Mouse (Mus musculus): ENCODE results near the gene Ccdc91. TPM values are rescaled to one million over a fixed set of nuclear protein-coding genes. Genes with fewer than 3 reads are reported as not detected.

The Ccdc91 gene
- total and polyA plus RNA-seq, 2 experiments from 2014 or later, result 36.5 to 40.3 TPM

- no peak for ATAC-seq (ENCODE audit: low FRiP score)
- WGBS, result 92% methylated on average over 6 of the region's 6 CpGs
These were observed 31.6 kb downstream of the Ccdc91 start for GRCm38 (mm10) chr6:147507186-147507585.

GRCm38 (mm10) chr6:147510516-147510915, 34.9 kb downstream of the Ccdc91 start:
- TF ChIP-seq CTCF (IDR thresholded peaks at IDR 0.05), result no peak

More at GRCm38 (mm10) chr6:147507186-147507585, 31.6 kb downstream of the Ccdc91 start:
- TF ChIP-seq CTCF (IDR thresholded peaks at IDR 0.05), result no peak
- no peaks in the 10 kb centered on the region for H3K27me3 ChIP-seq (ENCODE audit: insufficient read depth, low read length)
- no peaks in the 10 kb centered on the region for H3K36me3 ChIP-seq (ENCODE audit: insufficient read depth, low read length)
- H3K9me3 ChIP-seq (ENCODE audit: low read length), result no peaks in the 10 kb centered on the region
- H3K4me2 ChIP-seq (ENCODE audit: low read depth, low read length, poor library complexity, severe bottlenecking), result no peak overlapping the region
- H3K27ac ChIP-seq (ENCODE audit: low read depth, low read length), result no peak overlapping the region
- no peak for DNase-seq (ENCODE audit: low spot score)
- H3K4me1 ChIP-seq (ENCODE audit: insufficient read depth, low read length), result no peaks in the 10 kb centered on the region
- no peak overlapping the region for H3K9ac ChIP-seq (replicated peaks; ENCODE audit: low read length, poor library complexity, severe bottlenecking)
- H3K4me3 ChIP-seq (ENCODE audit: low read depth, low read length), result no peak overlapping the region

GRCm38 (mm10) chr6:147517909-147518308, 42.3 kb downstream of the Ccdc91 start:
- Histone ChIP-seq H3K4me3 (ENCODE audit: low read depth, low read length) (no peak overlapping the region), H3K9me3 (ENCODE audit: low read length) (no peaks in the 10 kb centered on the region), H3K4me1 (ENCODE audit: insufficient read depth, low read length) (no peaks in the 10 kb centered on the region), H3K27me3 (ENCODE audit: insufficient read depth, low read length) (no peaks in the 10 kb centered on the region), H3K9ac (replicated peaks; ENCODE audit: low read length, poor library complexity, severe bottlenecking) (no peak overlapping the region), H3K4me2 (ENCODE audit: low read depth, low read length, poor library complexity, severe bottlenecking) (no peak overlapping the region), H3K36me3 (ENCODE audit: insufficient read depth, low read length) (peaks cover 2% of the 10 kb centered on the region; the same call in 1 of the 2 replicates), H3K27ac (ENCODE audit: low read depth, low read length) (no peak overlapping the region)
- TF ChIP-seq CTCF (IDR thresholded peaks at IDR 0.05), result no peak
- no peak for ATAC-seq (ENCODE audit: low FRiP score)
- WGBS, result 73% methylated on average over 8 of the region's 8 CpGs
- DNase-seq (ENCODE audit: low spot score), result no peak

More at GRCm38 (mm10) chr6:147510516-147510915, 34.9 kb downstream of the Ccdc91 start:
- Histone ChIP-seq H3K27ac (ENCODE audit: low read depth, low read length) (no peak overlapping the region), H3K4me2 (ENCODE audit: low read depth, low read length, poor library complexity, severe bottlenecking) (no peak overlapping the region), H3K27me3 (ENCODE audit: insufficient read depth, low read length) (no peaks in the 10 kb centered on the region), H3K9ac (replicated peaks; ENCODE audit: low read length, poor library complexity, severe bottlenecking) (no peak overlapping the region), H3K4me1 (ENCODE audit: insufficient read depth, low read length) (no peaks in the 10 kb centered on the region), H3K9me3 (ENCODE audit: low read length) (no peaks in the 10 kb centered on the region), H3K4me3 (ENCODE audit: low read depth, low read length) (no peak overlapping the region), H3K36me3 (ENCODE audit: insufficient read depth, low read length) (peaks cover 4% of the 10 kb centered on the region; the same call in 1 of the 2 replicates)
- no peak for DNase-seq (ENCODE audit: low spot score)
- ATAC-seq (ENCODE audit: low FRiP score), result no peak
- WGBS, result 95% methylated on average over 2 of the region's 2 CpGs

- no peak for ATAC-seq (ENCODE audit: low FRiP score)
- H3K9me3 ChIP-seq (ENCODE audit: low read length), result no peaks in the 10 kb centered on the region
- H3K4me2 ChIP-seq (ENCODE audit: low read depth, low read length, poor library complexity, severe bottlenecking), result no peak overlapping the region
- no peaks in the 10 kb centered on the region for H3K4me1 ChIP-seq (ENCODE audit: insufficient read depth, low read length)
- no peaks in the 10 kb centered on the region for H3K27me3 ChIP-seq (ENCODE audit: insufficient read depth, low read length)
- H3K36me3 ChIP-seq (ENCODE audit: insufficient read depth, low read length), result no peaks in the 10 kb centered on the region
- no peak overlapping the region for H3K4me3 ChIP-seq (ENCODE audit: low read depth, low read length)
- no peak overlapping the region for H3K9ac ChIP-seq (replicated peaks; ENCODE audit: low read length, poor library complexity, severe bottlenecking)
- no peak for TF ChIP-seq CTCF (IDR thresholded peaks at IDR 0.05)
- DNase-seq (ENCODE audit: low spot score), result no peak
- no peak overlapping the region for H3K27ac ChIP-seq (ENCODE audit: low read depth, low read length)
These were observed 49.6 kb downstream of the Ccdc91 start for GRCm38 (mm10) chr6:147525236-147525635.

GRCm38 (mm10) chr6:147534971-147535370, 59.3 kb downstream of the Ccdc91 start:
- no peak for ATAC-seq (ENCODE audit: low FRiP score)
- Histone ChIP-seq H3K27ac (ENCODE audit: low read depth, low read length) (no peak overlapping the region), H3K36me3 (ENCODE audit: insufficient read depth, low read length) (peaks cover 5% of the 10 kb centered on the region), H3K9ac (replicated peaks; ENCODE audit: low read length, poor library complexity, severe bottlenecking) (no peak overlapping the region), H3K27me3 (ENCODE audit: insufficient read depth, low read length) (no peaks in the 10 kb centered on the region), H3K4me3 (ENCODE audit: low read depth, low read length) (no peak overlapping the region), H3K4me2 (ENCODE audit: low read depth, low read length, poor library complexity, severe bottlenecking) (no peak overlapping the region), H3K4me1 (ENCODE audit: insufficient read depth, low read length) (no peaks in the 10 kb centered on the region), H3K9me3 (ENCODE audit: low read length) (no peaks in the 10 kb centered on the region)
- no peak for TF ChIP-seq CTCF (IDR thresholded peaks at IDR 0.05)
- DNase-seq (ENCODE audit: low spot score), result no peak
- WGBS, result 96% methylated on average over 5 of the region's 5 CpGs

GRCm38 (mm10) chr6:147538236-147538635, 62.6 kb downstream of the Ccdc91 start:
- no peak for ATAC-seq (ENCODE audit: low FRiP score)
- WGBS, result 97% methylated on average over 5 of the region's 5 CpGs
- no peak for TF ChIP-seq CTCF (IDR thresholded peaks at IDR 0.05)

More at GRCm38 (mm10) chr6:147538236-147538635, 62.6 kb downstream of the Ccdc91 start:
- Histone ChIP-seq H3K27me3 (ENCODE audit: insufficient read depth, low read length) (no peaks in the 10 kb centered on the region), H3K4me1 (ENCODE audit: insufficient read depth, low read length) (no peaks in the 10 kb centered on the region), H3K9ac (replicated peaks; ENCODE audit: low read length, poor library complexity, severe bottlenecking) (no peak overlapping the region), H3K9me3 (ENCODE audit: low read length) (no peaks in the 10 kb centered on the region), H3K36me3 (ENCODE audit: insufficient read depth, low read length) (peaks cover 5% of the 10 kb centered on the region), H3K27ac (ENCODE audit: low read depth, low read length) (no peak overlapping the region), H3K4me2 (ENCODE audit: low read depth, low read length, poor library complexity, severe bottlenecking) (no peak overlapping the region), H3K4me3 (ENCODE audit: low read depth, low read length) (no peak overlapping the region)
- no peak for DNase-seq (ENCODE audit: low spot score)

Measured in midbrain, postnatal 0 days (tissue).